Mouse (Mus musculus): ENCODE results near the gene Slc36a2. TPM values are rescaled to one million over a fixed set of nuclear protein-coding genes. Genes with fewer than 3 reads are reported as not detected.

The Slc36a2 gene
- polyA plus RNA-seq, 1 experiment from 2014 or later = not detected

GRCm38 (mm10) chr11:55146855-55147254 lies 38.0 kb downstream of the Slc36a2 start:
- no peak overlapping the region for H3K4me2 ChIP-seq
- WGBS = 47% methylated on average over 1 of the region's 1 CpGs
- no peak for ATAC-seq (ENCODE audit: low FRiP score)

GRCm38 (mm10) chr11:55144011-55144410 lies 40.9 kb downstream of the Slc36a2 start:
- Histone ChIP-seq H3K9me3 (no peaks in the 10 kb centered on the region), H3K4me1 (no peaks in the 10 kb centered on the region), H3K27me3 (0 out of 2 replicates have a peak, but pooled peaks cover 4% of the 10 kb centered on the region), H3K4me2 (no peak overlapping the region), H3K36me3 (replicated peaks) (no peaks in the 10 kb centered on the region), H3K27ac (no peak overlapping the region), H3K9ac (no peak overlapping the region), H3K4me3 (replicated peaks) (no peak overlapping the region)
- 69% methylated on average over 5 of the region's 5 CpGs for WGBS
- ATAC-seq (ENCODE audit: low FRiP score) = no peak

More at GRCm38 (mm10) chr11:55146855-55147254, 38.0 kb downstream of the Slc36a2 start:
- H3K27me3 ChIP-seq = 0 out of 2 replicates have a peak, but pooled peaks cover 4% of the 10 kb centered on the region
- no peaks in the 10 kb centered on the region for H3K9me3 ChIP-seq
- no peaks in the 10 kb centered on the region for H3K36me3 ChIP-seq (replicated peaks)
- H3K4me3 ChIP-seq (replicated peaks) = no peak overlapping the region
- H3K27ac ChIP-seq = no peak overlapping the region
- H3K4me1 ChIP-seq = no peaks in the 10 kb centered on the region
- H3K9ac ChIP-seq = no peak overlapping the region

GRCm38 (mm10) chr11:55141502-55141901 lies 43.4 kb downstream of the Slc36a2 start:
- Histone ChIP-seq H3K4me1 (no peaks in the 10 kb centered on the region), H3K4me3 (replicated peaks) (no peak overlapping the region), H3K9ac (no peak overlapping the region), H3K27ac (no peak overlapping the region), H3K36me3 (replicated peaks) (no peaks in the 10 kb centered on the region), H3K27me3 (no peaks in the 10 kb centered on the region), H3K9me3 (no peaks in the 10 kb centered on the region), H3K4me2 (no peak overlapping the region)
- WGBS = 77% methylated on average over 4 of the region's 4 CpGs
- no peak for ATAC-seq (ENCODE audit: low FRiP score)

- Histone ChIP-seq H3K4me1 (no peaks in the 10 kb centered on the region), H3K27me3 (no peaks in the 10 kb centered on the region), H3K4me2 (no peak overlapping the region), H3K9ac (no peak overlapping the region), H3K9me3 (no peaks in the 10 kb centered on the region), H3K4me3 (replicated peaks) (no peak overlapping the region), H3K27ac (no peak overlapping the region), H3K36me3 (replicated peaks) (no peaks in the 10 kb centered on the region)
- no peak for ATAC-seq (ENCODE audit: low FRiP score)
These were observed 47.2 kb downstream of the Slc36a2 start for GRCm38 (mm10) chr11:55137646-55138045.

GRCm38 (mm10) chr11:55136770-55137547 lies 47.9 kb downstream of the Slc36a2 start:
- H3K27me3 ChIP-seq = no peaks in the 10 kb centered on the region
- H3K9ac ChIP-seq = no peak overlapping the region
- no peak overlapping the region for H3K27ac ChIP-seq
- H3K9me3 ChIP-seq = no peaks in the 10 kb centered on the region
- H3K4me3 ChIP-seq (replicated peaks) = no peak overlapping the region
- 81% methylated on average over 15 of the region's 15 CpGs for WGBS
- no peaks in the 10 kb centered on the region for H3K36me3 ChIP-seq (replicated peaks)
- no peaks in the 10 kb centered on the region for H3K4me1 ChIP-seq
- ATAC-seq (ENCODE audit: low FRiP score) = no peak
- no peak overlapping the region for H3K4me2 ChIP-seq

- Histone ChIP-seq H3K9me3 (no peaks in the 10 kb centered on the region), H3K27ac (no peak overlapping the region), H3K4me3 (replicated peaks) (no peak overlapping the region), H3K4me2 (no peak overlapping the region), H3K4me1 (no peaks in the 10 kb centered on the region), H3K27me3 (no peaks in the 10 kb centered on the region), H3K36me3 (replicated peaks) (no peaks in the 10 kb centered on the region), H3K9ac (no peak overlapping the region)
- ATAC-seq (ENCODE audit: low FRiP score) = no peak
- 91% methylated on average over 5 of the region's 5 CpGs for WGBS
These were observed 50.0 kb downstream of the Slc36a2 start for GRCm38 (mm10) chr11:55134871-55135270.

GRCm38 (mm10) chr11:55134407-55134806 lies 50.5 kb downstream of the Slc36a2 start:
- no peak overlapping the region for H3K9ac ChIP-seq
- no peak overlapping the region for H3K27ac ChIP-seq
- no peaks in the 10 kb centered on the region for H3K4me1 ChIP-seq
- H3K27me3 ChIP-seq = no peaks in the 10 kb centered on the region
- no peak for ATAC-seq (ENCODE audit: low FRiP score)
- no peaks in the 10 kb centered on the region for H3K36me3 ChIP-seq (replicated peaks)
- no peak overlapping the region for H3K4me2 ChIP-seq
- H3K4me3 ChIP-seq (replicated peaks) = no peak overlapping the region
- no peaks in the 10 kb centered on the region for H3K9me3 ChIP-seq
- 100% methylated on average over 1 of the region's 1 CpGs for WGBS

GRCm38 (mm10) chr11:55133204-55133603 lies 51.7 kb downstream of the Slc36a2 start:
- 85% methylated on average over 1 of the region's 1 CpGs for WGBS
- Histone ChIP-seq H3K4me1 (no peaks in the 10 kb centered on the region), H3K36me3 (replicated peaks) (no peaks in the 10 kb centered on the region), H3K9me3 (no peaks in the 10 kb centered on the region), H3K27ac (no peak overlapping the region), H3K9ac (no peak overlapping the region), H3K4me2 (no peak overlapping the region), H3K4me3 (replicated peaks) (no peak overlapping the region), H3K27me3 (no peaks in the 10 kb centered on the region)
- ATAC-seq (ENCODE audit: low FRiP score) = no peak

- WGBS = 88% methylated on average over 1 of the region's 1 CpGs
- Histone ChIP-seq H3K9me3 (no peaks in the 10 kb centered on the region), H3K4me1 (no peaks in the 10 kb centered on the region), H3K4me2 (no peak overlapping the region), H3K27ac (no peak overlapping the region), H3K4me3 (replicated peaks) (no peak overlapping the region), H3K36me3 (replicated peaks) (no peaks in the 10 kb centered on the region), H3K9ac (no peak overlapping the region), H3K27me3 (no peaks in the 10 kb centered on the region)
- no peak for ATAC-seq (ENCODE audit: low FRiP score)
These were observed 52.9 kb downstream of the Slc36a2 start for GRCm38 (mm10) chr11:55131946-55132345.

GRCm38 (mm10) chr11:55131077-55131742 lies 53.7 kb downstream of the Slc36a2 start:
- no peak overlapping the region for H3K9ac ChIP-seq
- WGBS = 90% methylated on average over 11 of the region's 11 CpGs
- no peaks in the 10 kb centered on the region for H3K27me3 ChIP-seq
- H3K4me3 ChIP-seq (replicated peaks) = no peak overlapping the region
- no peaks in the 10 kb centered on the region for H3K36me3 ChIP-seq (replicated peaks)
- H3K27ac ChIP-seq = no peak overlapping the region
- ATAC-seq (ENCODE audit: low FRiP score) = no peak
- H3K9me3 ChIP-seq = no peaks in the 10 kb centered on the region
- no peak overlapping the region for H3K4me2 ChIP-seq
- H3K4me1 ChIP-seq = no peaks in the 10 kb centered on the region

- no peak overlapping the region for H3K4me3 ChIP-seq (replicated peaks)
- no peaks in the 10 kb centered on the region for H3K4me1 ChIP-seq
- no peaks in the 10 kb centered on the region for H3K27me3 ChIP-seq
- H3K4me2 ChIP-seq = no peak overlapping the region
- no peak overlapping the region for H3K27ac ChIP-seq
- no peaks in the 10 kb centered on the region for H3K9me3 ChIP-seq
- whole genome bisulfite sequencing = 63% methylated on average over 3 of the region's 3 CpGs
- ATAC-seq (ENCODE audit: low FRiP score) = no peak
- H3K9ac ChIP-seq = no peak overlapping the region
- H3K36me3 ChIP-seq (replicated peaks) = no peaks in the 10 kb centered on the region
These were observed 56.5 kb downstream of the Slc36a2 start for GRCm38 (mm10) chr11:55128411-55128810.

- no peak overlapping the region for H3K9ac ChIP-seq
- H3K27me3 ChIP-seq = no peaks in the 10 kb centered on the region
- no peaks in the 10 kb centered on the region for H3K9me3 ChIP-seq
- 69% methylated on average over 6 of the region's 6 CpGs for WGBS
- H3K4me2 ChIP-seq = no peak overlapping the region
- no peaks in the 10 kb centered on the region for H3K36me3 ChIP-seq (replicated peaks)
- no peaks in the 10 kb centered on the region for H3K4me1 ChIP-seq
- H3K4me3 ChIP-seq (replicated peaks) = no peak overlapping the region
- no peak overlapping the region for H3K27ac ChIP-seq
- no peak for ATAC-seq (ENCODE audit: low FRiP score)
These were observed 56.9 kb downstream of the Slc36a2 start for GRCm38 (mm10) chr11:55127937-55128336.

GRCm38 (mm10) chr11:55126663-55127062 lies 58.2 kb downstream of the Slc36a2 start:
- no peaks in the 10 kb centered on the region for H3K27me3 ChIP-seq
- 84% methylated on average over 3 of the region's 3 CpGs for WGBS
- H3K9ac ChIP-seq = no peak overlapping the region
- H3K27ac ChIP-seq = no peak overlapping the region
- no peak overlapping the region for H3K4me3 ChIP-seq (replicated peaks)
- no peaks in the 10 kb centered on the region for H3K4me1 ChIP-seq
- H3K4me2 ChIP-seq = no peak overlapping the region
- H3K36me3 ChIP-seq (replicated peaks) = no peaks in the 10 kb centered on the region
- H3K9me3 ChIP-seq = no peaks in the 10 kb centered on the region
- no peak for ATAC-seq (ENCODE audit: low FRiP score)
